Mouse (Mus musculus) testis, adult 2 months (tissue): ENCODE data around the gene Sox21.

ENCODE experiments used
- CTCF ChIP-seq: fragments of 200-500 bp; IDR thresholded peaks from 2 replicates; pipeline ENCODE4 v1.5.1; 2012; ENCODE audit warnings: low read depth, mild to moderate bottlenecking, inconsistent platforms, low read length, moderate library complexity; ENCODE audit not compliant: control insufficient read depth, insufficient read depth, insufficient replicate concordance
- POLR2A ChIP-seq: fragments of 200-500 bp; IDR thresholded peaks from 2 replicates; pipeline ENCODE4 v1.6.1; 2012; ENCODE audit warnings: low read depth, mild to moderate bottlenecking, inconsistent platforms, low read length, moderate library complexity; ENCODE audit not compliant: control insufficient read depth

- TF ChIP-seq CTCF (no peak), POLR2A (no peak)
Observed at GRCm38 (mm10) chr14:118193663-118194062, 43.2 kb downstream of the Sox21 start.
